Mouse (Mus musculus): ENCODE measurements around the gene Ttbk2. TPM values are rescaled to one million over a fixed set of nuclear protein-coding genes. Genes with fewer than 3 reads are reported as not detected.
A peak's percentile ranks its signal among the peaks of the same experiment; 100 is the strongest.

Ttbk2 gene
- total RNA-seq (2021): 1 to 10 TPM; 6.7 to 6.9 TPM
- long read RNA-seq, experiment 1, partial matches to known transcripts: 0 of 5 reads
- long read RNA-seq, experiment 1, other reads (novel, unspliced or antisense): 5 of 5 reads
- long read RNA-seq, experiment 2, partial matches to known transcripts: 0 of 2 reads
- long read RNA-seq, experiment 2, other reads (novel, unspliced or antisense): 2 of 2 reads

GRCm38 (mm10) chr2:120850424-120851082, at the start of gene Ttbk2:
Ttbk2 (minus strand) TSS chr2:120850604.
- intact Hi-C loops (cut with DNase I): no loop called here
- DNase-seq: peak; percentile 96 to 98

DNA sequence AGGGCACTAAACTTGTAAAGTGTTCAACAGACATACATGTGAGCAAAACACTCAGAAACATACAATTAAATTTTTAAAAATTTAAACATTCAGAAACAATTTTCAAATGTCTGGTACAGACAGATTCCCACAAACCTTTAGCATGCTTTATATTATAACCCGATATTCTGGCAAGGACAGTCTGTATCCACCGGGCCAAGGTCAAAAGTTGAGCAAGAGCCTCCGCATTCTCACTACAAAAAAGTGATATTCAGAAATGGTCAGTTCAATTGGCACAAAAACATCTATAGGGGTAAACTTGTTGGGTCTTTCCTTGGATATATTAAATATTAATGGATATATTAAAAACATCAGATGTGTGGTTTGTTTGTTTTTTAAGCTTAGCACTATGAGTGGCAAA, 46.0 kb upstream of the Ttbk2 start:
- no peak for DNase-seq
- intact Hi-C loops (cut with DNase I): no loop called here

DNA sequence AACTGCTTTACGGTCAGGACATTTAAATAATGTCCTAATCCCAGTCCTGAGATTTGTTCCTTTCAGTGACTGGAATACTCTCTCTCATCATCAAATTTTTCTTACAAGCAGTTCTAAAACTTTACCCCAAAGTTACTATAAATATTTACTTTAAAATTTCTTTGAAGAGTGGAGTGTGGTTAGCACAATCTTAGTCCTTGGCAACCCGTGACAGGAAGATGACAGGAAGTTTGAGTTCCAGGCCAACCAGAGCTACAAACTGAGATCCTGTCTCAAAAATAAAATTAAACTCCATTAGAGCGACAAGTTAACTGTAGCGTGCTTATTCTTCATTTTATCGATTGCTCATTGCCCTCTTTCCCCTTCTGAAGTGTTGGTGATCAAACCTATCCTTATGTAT, 37.2 kb upstream of the Ttbk2 start:
- intact Hi-C loops (cut with DNase I): loop anchor here (5.0 kb wide), 1 partner anchor 40 kb away; no protein-coding TSS in a partner anchor

DNA sequence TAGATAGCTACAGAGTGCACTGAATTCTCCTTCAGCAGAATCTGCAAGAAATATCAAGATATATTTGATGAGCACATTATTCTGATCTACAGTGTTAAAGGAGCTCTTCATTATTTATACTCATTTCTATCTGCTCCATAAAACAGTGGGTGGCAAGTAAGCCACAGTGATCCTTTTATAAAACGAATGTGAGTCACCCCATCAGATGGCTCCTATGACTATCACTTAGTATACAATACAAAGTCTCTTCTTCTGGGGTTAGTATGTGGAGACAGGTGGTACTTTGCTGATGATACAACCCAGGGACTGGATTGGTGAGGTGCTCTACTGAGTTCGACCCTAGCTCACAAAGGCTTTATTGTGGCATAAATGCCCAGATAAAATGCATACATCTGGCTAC, 22.8 kb upstream of the Ttbk2 start:
- no peak for DNase-seq
- intact Hi-C loops (cut with DNase I): no loop called here

More for the DNA sequence above, 37.2 kb upstream of the Ttbk2 start:
- DNase-seq: no peak

GRCm38 (mm10) chr2:120871447-120872336, 21.3 kb upstream of the Ttbk2 start:
- intact Hi-C loops (cut with DNase I): no loop called here
- no peak for DNase-seq

DNA sequence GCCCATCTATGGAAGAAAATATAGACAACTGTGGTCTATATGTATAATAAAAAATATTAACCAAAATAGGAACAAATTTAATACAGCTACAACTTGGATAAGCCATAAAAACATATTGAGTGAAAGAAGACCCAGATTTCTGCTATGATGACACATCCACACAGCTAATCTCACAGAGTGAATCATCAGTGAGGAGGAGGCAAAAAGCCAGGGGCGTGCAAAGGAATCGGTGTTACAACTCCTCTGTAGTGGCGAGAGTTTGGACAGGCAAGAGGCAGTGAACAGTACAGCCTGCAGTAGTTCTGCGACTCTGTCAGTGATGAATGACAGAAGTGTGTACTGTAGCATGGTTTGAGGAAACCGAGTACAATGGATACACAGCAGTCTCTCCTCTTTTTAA, 16.9 kb upstream of the Ttbk2 start:
- intact Hi-C loops (cut with DNase I): loop anchor here (10.0 kb wide), 2 partner anchors 133 to 383 kb away; no protein-coding TSS in a partner anchor
- DNase-seq: no peak

DNA sequence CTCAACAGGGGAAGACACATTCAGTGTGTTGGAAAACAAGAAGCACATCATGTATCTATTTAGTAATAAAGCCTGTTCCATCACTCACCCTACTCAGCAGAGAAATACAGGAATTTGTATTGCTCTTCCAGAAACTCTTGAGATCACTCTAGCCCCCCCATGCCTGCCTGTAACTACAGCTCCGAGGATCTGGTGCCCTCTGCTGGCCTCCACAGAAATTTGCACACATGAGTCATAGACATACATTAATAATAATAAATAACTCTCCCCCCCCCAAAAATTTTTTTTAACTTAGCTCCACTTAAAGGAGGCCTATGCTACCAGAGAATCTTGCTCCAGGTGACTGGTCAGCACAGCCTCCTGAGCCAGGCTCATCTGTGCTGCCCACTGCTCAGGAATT, 16.2 kb upstream of the Ttbk2 start:
- no peak for DNase-seq
- intact Hi-C loops (cut with DNase I): loop anchor here (10.0 kb wide), 2 partner anchors 132 to 382 kb away; no protein-coding TSS in a partner anchor

- intact Hi-C loops (cut with DNase I): loop anchor here (10.0 kb wide), 2 partner anchors 129 to 379 kb away; no protein-coding TSS in a partner anchor
- DNase-seq: no peak
Measured at GRCm38 (mm10) chr2:120863389-120863788, 13.0 kb upstream of the Ttbk2 start.

GRCm38 (mm10) chr2:120860699-120861098, 10.3 kb upstream of the Ttbk2 start:
- no peak for DNase-seq
- intact Hi-C loops (cut with DNase I): loop anchor here (1.0 to 10.0 kb wide), 3 partner anchors 30 to 376 kb away; no protein-coding TSS in a partner anchor

- no peak for DNase-seq
- intact Hi-C loops (cut with DNase I): no loop called here
Measured at GRCm38 (mm10) chr2:120858131-120858530, 7.7 kb upstream of the Ttbk2 start.

DNA sequence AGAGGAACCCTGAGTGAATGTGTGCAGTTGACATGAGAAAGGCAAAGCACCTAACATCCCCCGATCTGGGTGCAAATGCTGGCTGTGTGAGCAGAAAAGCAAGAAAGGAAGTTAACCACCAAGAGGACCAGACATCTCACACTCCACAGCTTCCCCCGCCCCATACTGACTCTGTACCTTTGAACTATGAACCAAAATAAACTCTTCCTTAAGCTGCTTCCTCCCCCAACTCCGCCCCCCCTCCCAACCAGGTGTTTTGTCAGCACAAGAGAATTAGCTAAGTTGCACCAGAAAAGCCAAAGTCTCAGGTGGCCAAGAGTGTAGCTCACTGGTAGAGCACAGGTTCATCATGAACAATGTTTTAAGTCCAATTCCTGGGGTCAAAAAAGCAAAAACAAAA, 2.7 kb upstream of the Ttbk2 start:
- intact Hi-C loops (cut with DNase I): no loop called here
- DNase-seq: no peak

DNA sequence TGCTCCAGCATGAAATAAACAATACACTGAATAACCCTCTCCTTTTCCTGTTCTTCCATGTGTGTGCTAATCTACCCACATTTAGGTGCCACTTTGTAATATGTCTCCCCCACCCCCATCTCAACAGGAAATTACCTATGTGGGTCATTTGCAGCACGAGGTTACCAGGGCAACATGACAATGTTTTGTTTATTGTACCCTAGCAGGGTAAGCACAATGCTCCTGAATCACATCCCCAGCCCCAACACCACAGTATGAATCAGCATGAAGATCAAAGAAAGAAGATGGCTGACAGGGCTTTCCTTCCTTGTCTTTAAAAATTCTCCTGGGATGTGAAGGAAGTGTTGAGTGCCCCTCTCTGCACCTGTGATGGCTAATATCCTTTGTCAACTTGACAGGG, 2.2 kb upstream of the Ttbk2 start:
- intact Hi-C loops (cut with DNase I): no loop called here
- DNase-seq: no peak

DNA sequence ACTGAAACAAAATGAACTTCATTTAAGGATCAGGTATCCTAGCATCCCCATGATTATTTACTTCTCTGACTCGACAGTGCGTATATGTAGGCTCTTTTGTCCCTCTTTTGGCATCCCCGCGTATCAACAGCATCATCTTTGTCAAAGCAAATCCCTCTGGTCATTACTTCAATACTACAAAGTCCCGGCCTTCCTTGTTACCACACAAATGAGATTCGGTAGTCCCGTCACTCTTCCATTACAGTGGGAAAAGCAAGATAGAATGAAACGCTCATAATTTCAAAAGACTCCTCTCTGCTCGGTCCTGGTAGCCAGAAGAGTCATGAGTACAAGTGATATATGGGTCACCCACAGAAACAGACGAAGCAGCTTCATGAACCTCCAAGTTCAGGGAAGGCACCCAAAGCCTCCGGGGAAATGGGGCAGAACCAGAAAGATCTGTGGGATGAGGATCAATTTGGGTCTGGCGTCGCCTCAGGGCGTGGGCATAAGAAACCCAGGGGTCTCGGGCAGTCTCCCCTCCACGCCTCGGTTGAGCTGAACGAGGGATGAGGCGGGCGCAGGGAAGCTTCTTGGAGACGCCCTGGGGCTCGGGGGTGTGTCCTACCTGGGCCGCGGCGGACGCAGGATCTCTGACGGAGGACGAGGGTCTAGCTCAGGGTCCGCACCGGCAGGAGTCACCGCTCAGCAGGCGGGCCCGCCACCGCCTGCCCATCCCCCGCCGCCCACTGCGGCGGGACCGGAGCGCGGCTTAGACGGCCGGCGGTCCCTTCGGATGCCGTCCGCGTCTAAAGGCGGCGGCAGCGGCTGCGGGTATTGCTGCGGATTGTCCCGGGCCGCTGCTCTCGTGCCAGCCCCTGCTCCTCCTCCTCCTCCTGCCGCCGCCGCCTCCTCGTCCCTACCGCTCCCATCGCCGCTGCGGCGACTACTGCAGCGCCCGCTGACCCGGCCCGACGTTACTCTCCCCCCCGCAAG, 668 bp downstream of the Ttbk2 start, which contains the start of gene Cdan1:
Gene Cdan1, minus strand, starts transcription at position 680 of the 975 bp plus-strand sequence.
- DNase-seq: peak in 1 of 2 experiments; percentile 24
- intact Hi-C loops (cut with DNase I): no loop called here

GRCm38 (mm10) chr2:120845280-120845679, 5.1 kb downstream of the Ttbk2 start:
- intact Hi-C loops (cut with DNase I): no loop called here
- no peak for DNase-seq

DNA sequence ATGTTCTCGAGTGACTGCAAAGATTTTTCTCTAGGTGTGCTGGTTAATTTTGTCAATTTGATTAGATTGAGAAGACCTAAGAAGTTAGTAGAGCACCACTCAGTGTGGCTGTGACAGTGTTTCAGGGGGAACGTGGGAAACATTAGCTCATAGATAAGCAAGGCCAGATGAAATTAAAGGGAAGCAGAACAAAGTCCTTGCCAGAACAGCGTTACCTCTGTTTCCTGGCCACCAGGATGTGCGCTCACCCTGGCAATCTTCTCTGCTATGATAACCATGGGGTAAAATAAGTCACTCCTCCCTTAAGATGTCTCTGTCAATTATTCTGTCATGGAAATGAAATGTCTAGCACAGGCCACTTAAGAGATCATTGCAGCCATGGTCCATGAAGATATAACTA, 6.4 kb downstream of the Ttbk2 start:
- DNase-seq: no peak
- intact Hi-C loops (cut with DNase I): no loop called here

DNA sequence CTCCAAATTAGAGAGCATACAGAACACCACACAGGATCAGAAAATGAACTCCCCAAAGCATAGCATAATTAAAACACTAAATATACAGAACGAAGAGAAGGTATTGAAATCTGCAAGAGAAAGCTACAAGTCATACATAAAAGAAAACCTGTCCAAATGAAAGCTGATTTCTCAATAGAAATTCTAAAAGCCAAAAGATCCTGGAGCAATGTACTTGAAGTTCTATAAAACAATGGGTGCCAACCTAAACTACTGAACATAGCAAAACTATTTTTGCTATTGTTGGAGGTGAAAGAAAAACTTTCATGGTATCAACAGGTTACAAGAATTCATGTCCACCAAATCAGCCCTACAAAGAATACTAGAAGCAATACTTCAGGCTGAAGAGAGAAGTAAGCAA, 9.2 kb downstream of the Ttbk2 start:
- intact Hi-C loops (cut with DNase I): no loop called here
- no peak for DNase-seq

DNA sequence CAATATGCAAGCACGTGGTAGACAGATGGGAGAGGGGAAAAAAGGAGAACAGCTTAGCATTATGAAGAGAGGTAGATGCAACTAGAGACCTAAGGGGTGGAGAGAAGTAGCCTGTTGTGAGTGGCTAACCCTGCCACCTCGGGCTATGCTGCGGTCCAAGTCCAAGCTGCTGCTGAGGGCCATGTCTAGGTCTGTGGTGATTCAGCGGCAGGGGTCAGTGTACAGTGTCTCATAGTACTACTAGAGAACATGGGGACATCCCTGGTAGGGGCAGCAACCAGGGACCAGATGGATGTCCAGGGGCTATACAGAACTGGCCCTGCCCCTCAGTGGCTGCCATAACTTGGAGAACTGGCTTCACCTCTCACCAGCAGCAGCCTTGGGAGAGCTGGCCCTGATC, 15.2 kb downstream of the Ttbk2 start:
- DNase-seq: no peak
- intact Hi-C loops (cut with DNase I): no loop called here

DNA sequence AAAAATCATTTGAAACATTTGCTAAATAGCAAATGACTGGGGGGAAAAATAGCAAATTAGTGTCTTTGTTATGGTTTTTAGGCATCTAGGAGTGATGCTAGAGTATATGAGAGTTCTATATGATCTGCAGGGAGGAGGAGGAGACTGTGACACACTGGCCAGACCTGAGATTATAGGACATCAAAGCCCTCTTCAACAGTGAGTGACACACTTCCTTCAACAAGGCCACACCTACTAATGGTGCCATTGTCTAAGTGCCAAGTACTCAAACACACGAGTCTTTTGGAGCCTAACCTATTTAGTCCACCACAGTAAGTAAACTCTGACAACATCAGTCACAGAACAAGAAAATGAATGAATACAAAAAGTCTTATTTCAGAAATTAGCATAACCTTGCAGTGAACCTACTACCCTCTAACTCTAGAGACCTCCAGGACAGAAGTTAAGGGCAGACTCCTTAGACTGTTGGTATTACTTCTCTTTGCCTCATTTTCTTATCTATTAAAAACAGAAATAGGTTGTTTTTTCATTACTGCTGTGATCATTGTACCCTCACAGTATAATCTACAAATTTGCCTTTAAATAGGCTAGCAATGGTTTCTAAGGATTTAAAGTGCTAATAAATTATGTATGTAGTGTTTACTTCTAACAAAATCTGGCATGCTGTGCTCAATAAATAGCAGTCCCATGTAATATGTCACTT, 23.3 kb downstream of the Ttbk2 start:
- intact Hi-C loops (cut with DNase I): no loop called here
- DNase-seq: no peak

GRCm38 (mm10) chr2:120770265-120770935, 80.0 kb downstream of the Ttbk2 start:
- DNase-seq: no peak
- intact Hi-C loops (cut with DNase I): loop anchor here (10.0 kb wide), 1 partner anchor 1566 kb away; the partner anchor contains the start of genes Dnajc17 and Zfyve19
